Mouse (Mus musculus) gastrocnemius, postnatal 10 days (tissue): Measurements from ENCODE around the gene Dnajb4. TPM values are rescaled to one million over a fixed set of nuclear protein-coding genes. Genes with fewer than 3 reads are reported as not detected.
"Not testable (repeated sequence)": the region's sequence is repeated elsewhere in the genome, so short reads cannot be mapped to it uniquely, and the experiment has no call there.

Experiments used
- DNase-seq: peaks from one replicate; pipeline ENCODE4 v3.0.0; 2021; ENCODE audit warnings: mixed read lengths
- total RNA-seq, 2 experiments: library from RNA; stranded (reverse); gene quantifications; 2 replicates each; pipeline ENCODE4 v1.2.3; 2021

The Dnajb4 gene
- total RNA-seq, 2 experiments from 2014 or later: 52.7 to 58.7 TPM

GRCm38 (mm10) chr3:152208096-152208885 lies 1.8 kb downstream of the Dnajb4 start:
- DNase-seq: no peak

- DNase-seq: no peak
Observed at GRCm38 (mm10) chr3:152207156-152207555, 2.9 kb downstream of the Dnajb4 start.

DNA sequence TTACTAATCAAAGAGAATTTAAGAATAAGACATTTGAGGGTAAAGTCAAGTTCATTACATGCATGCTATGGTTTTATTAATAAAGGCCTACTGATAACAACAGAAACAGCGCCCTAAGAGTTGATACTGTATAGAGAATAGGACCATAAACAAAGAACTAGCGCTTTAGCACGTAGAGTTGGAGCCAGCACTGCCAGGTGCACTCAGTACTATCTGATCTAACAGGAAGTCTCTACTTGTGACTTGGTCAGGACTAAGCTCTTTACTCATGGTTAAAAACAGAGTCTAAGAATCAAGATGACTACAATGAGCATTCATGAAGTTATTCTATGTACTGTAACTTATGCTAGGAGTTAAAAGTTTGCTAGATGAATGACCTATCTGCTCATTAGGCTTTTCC lies 5.5 kb downstream of the Dnajb4 start:
- DNase-seq: no peak

- no peak for DNase-seq
Observed at GRCm38 (mm10) chr3:152203996-152204395, 6.1 kb downstream of the Dnajb4 start.

- no peak for DNase-seq
Observed at GRCm38 (mm10) chr3:152203411-152203810, 6.7 kb downstream of the Dnajb4 start.

DNA sequence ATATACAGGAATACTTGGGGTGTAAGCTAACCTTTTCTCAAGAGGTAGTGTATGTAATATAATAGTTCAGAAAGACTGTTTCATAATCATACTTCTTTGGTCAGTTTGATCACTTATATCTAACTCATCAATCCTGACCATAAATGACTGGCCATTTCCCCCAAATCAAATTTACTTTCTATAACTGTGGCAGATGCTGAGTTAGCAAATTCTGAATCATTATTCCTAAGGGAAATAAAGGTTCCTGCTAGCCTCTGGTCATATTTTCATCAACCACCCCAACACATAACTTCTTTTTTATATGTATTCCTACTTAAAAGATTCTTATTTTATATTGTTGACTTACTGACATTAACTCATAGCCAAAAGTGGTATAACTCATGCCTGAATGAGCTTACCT lies 7.2 kb downstream of the Dnajb4 start:
- DNase-seq: no peak

DNA sequence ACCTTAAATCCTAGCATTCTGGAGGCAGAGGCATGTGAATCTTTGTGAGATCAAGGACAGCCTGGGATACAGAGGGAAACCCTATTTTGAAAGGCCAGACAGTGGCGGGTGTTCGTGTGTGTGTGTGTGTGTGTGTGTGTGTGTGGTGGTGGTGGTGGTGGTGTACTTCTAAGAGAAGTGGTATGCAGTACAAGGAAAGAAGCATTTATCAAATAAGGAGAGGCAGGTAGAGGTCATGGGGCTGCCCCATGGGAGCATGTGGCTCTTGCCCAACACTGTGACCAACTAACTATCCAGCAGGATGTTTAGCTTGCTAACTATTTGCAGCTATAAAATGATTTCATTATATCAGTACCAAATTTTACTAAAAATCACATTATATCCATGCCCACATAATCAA lies 8.5 kb downstream of the Dnajb4 start:
- no peak for DNase-seq

- no peak for DNase-seq
Observed at GRCm38 (mm10) chr3:152201181-152201580, 8.9 kb downstream of the Dnajb4 start.

DNA sequence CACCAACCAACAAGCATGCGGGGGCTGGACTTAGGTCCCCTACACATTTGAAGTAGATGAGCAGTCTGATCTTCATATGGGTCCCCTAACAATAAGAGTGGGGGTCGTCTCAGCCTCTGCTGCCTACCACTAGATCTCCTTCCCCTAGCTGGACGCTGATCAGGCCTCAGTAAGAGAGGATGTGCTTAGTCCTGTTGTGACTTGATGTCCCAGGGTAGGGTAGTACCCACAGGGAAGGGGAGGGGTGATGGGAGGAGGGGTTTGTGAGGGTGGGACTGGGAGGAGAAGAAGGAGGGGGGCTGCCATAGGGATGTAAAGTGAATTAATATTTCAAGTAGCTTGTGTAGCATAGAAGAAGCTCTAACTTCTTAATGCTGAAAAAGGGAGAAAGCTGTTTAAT lies 11.0 kb downstream of the Dnajb4 start:
- DNase-seq: no peak

- not testable (repeated sequence) for DNase-seq
Observed at GRCm38 (mm10) chr3:152197246-152197645, 12.9 kb downstream of the Dnajb4 start.

- peak; percentile 71 for DNase-seq
Observed at GRCm38 (mm10) chr3:152193635-152194097, 16.4 kb downstream of the Dnajb4 start.

DNA sequence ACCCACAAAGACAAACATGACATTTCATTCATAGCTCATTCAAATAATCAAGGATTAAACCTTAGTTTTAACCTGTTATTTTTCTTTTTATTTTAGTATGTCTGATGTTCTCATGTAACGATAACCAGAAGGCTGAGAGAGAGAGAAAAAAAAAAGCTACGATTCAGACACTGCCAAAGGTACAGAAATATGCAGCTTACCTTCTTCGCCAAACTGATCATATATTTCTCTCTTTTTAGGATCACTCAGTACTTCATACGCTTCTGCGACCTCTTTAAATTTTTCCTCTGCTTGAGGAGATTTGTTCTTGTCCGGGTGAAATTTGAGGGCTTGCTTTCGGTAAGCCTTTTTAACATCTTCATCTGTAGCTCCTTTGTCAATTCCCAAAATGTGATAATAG lies 16.9 kb downstream of the Dnajb4 start:
- no peak for DNase-seq

- DNase-seq: no peak
Observed at GRCm38 (mm10) chr3:152192238-152192931, 17.7 kb downstream of the Dnajb4 start.

- peak; percentile 22 for DNase-seq
Observed at GRCm38 (mm10) chr3:152191791-152192237, 18.3 kb downstream of the Dnajb4 start.

GRCm38 (mm10) chr3:152190679-152191477 lies 19.2 kb downstream of the Dnajb4 start:
- no peak for DNase-seq

- DNase-seq: no peak
Observed at GRCm38 (mm10) chr3:152189306-152189705, 20.8 kb downstream of the Dnajb4 start.

DNA sequence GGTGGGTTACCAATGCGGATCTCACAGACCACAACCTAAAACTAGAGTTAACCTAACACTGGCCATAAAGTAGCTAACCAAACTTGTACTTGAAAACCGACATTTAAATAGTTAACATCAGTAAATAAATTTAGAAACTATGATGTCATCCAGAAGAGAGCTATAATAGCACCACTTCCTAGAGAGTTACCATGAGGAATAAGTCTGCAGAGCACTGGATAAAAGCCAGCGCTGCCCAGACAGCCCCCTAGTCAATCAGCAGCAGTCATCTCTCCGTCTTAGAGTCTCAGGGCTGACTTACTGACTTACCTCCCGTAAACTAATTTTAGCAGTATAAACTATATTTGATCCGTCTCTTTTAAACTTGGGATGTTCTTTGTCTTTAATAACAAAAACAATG lies 24.0 kb downstream of the Dnajb4 start:
- no peak for DNase-seq

DNA sequence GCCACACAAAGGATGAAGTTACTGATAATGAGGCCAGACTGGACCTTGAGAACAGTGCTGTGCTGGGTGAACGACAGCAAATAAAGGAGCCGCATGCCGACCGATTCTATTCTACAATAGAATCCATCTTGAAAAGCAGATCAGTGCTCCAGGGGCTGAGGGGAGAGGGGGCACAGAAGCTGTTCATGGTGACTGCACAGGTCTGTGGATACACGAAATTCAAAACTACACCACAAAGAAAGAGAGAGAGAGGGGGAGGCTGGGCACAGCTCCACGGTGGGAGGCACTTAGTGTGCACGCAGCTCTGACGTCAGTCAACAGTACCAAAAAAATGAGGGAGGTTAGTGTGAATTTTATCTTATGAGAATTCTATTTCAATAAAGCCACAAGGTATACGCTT lies 26.6 kb downstream of the Dnajb4 start:
- no peak for DNase-seq

- no peak for DNase-seq
Observed at GRCm38 (mm10) chr3:152180624-152181023, 29.5 kb downstream of the Dnajb4 start.

GRCm38 (mm10) chr3:152179285-152179684 lies 30.8 kb downstream of the Dnajb4 start:
- DNase-seq: no peak

DNA sequence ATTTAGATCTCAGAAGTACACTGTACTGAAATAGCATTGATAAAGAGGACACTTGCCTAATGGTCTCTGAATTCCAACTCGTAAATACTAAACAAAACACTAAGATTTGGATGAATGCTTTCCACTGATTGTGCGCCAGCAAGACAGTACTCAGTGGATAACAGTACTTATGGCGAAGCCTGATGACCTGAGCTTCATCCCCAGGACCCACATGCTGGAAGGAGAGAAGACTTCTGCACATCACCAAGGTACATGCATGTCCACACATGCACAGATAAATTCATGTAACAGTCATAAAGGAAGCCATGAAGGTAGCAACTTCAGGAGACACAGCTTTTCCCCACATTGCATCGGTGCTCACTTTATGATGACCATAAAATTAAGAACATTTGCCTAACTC lies 31.3 kb downstream of the Dnajb4 start:
- DNase-seq: no peak

DNA sequence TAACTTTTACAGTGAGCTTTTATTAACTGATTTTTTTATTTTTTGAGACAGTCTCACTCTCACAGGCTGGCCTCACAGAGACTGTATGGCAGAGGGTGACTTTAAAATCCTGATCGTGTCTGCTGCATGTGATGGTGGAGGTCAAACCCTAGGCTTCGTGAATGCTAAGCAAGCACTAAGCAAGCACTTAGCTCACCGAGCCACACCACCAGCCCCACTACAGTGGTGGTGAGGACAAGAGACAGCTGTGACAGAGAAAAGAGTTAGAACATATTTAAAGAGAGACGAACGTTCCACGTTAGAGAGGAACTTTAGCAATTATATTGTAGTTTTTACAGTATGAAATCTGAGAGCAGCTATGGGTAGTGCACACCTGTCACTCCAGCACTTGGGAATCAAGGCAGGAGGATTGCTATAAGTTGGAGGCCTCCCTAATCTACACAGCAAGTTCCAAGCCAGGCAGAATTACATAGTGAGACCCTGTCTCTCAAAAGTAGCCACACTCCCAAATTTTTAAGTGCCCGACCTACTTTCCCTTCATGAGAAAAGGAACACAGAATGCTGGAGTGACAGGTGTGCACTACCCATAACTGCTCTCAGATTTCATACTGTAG lies 37.7 kb downstream of the Dnajb4 start:
- DNase-seq: no peak
